Mouse (Mus musculus) MEL (cell line): ENCODE data around the gene Cxcr5. TPM values are rescaled to one million over a fixed set of nuclear protein-coding genes. Genes with fewer than 3 reads are reported as not detected.

Source experiments
- DNase-seq: peaks from one replicate; pipeline ENCODE4 v3.0.0; 2011; ENCODE audit warnings: low read depth, low spot score
- H3K27ac ChIP-seq: 2 replicates; pipeline ENCODE4 v1.5.1; 2012; ENCODE audit warnings: low read depth, mild to moderate bottlenecking, control low read depth, low read length, moderate library complexity; ENCODE audit not compliant: control insufficient read depth
- H3K27me3 ChIP-seq, 2 experiments: fragments of 150-350 bp in 1 of 2; sonication (generic) in 1 of 2; 2 replicates each; pipeline ENCODE4 v1.6.1; 2012; ENCODE audit warnings: low read length in 2 of 2, mild to moderate bottlenecking in 2 of 2, improper control_type of control experiment in 1 of 2, moderate library complexity in 1 of 2; ENCODE audit not compliant: insufficient read depth in 2 of 2, control insufficient read depth in 1 of 2
- H3K36me3 ChIP-seq, 2 experiments: 2 replicates each; pipeline ENCODE4 v1.6.1; 2012 to 2014; ENCODE audit warnings: low read length in 2 of 2, improper control_type of control experiment in 1 of 2, inconsistent platforms in 1 of 2, mild to moderate bottlenecking in 1 of 2; ENCODE audit not compliant: insufficient read depth in 2 of 2, control insufficient read depth in 1 of 2
- H3K4me1 ChIP-seq, 2 experiments: fragments of 150-350 bp in 1 of 2; sonication (generic) in 1 of 2; 2 replicates each; pipeline ENCODE4 v1.6.1; 2012; ENCODE audit warnings: low read length in 2 of 2, improper control_type of control experiment in 1 of 2, mild to moderate bottlenecking in 1 of 2; ENCODE audit not compliant: insufficient read depth in 2 of 2, control insufficient read depth in 1 of 2
- H3K4me3 ChIP-seq, 2 experiments: fragments of 150-350 bp in 1 of 2; sonication (generic) in 1 of 2; 2 replicates each; pipeline ENCODE4 v1.5.1; 2012; ENCODE audit warnings: low read depth in 2 of 2, low read length in 2 of 2, mild to moderate bottlenecking in 2 of 2, moderate library complexity in 2 of 2, control low read depth in 1 of 2, improper control_type of control experiment in 1 of 2; ENCODE audit not compliant: control insufficient read depth in 1 of 2, insufficient read depth in 1 of 2
- H3K79me2 ChIP-seq: 2 replicates; pipeline ENCODE4 v1.6.1; 2012; ENCODE audit warnings: mild to moderate bottlenecking, low read length, moderate library complexity; ENCODE audit not compliant: control insufficient read depth, poor library complexity, insufficient read depth
- H3K9ac ChIP-seq: 2 replicates; pipeline ENCODE4 v1.6.1; 2012; ENCODE audit warnings: low read depth, mild to moderate bottlenecking, control low read depth, low read length, moderate library complexity; ENCODE audit not compliant: control insufficient read depth, poor library complexity, severe bottlenecking
- H3K9me3 ChIP-seq: fragments of 150-350 bp; sonication (generic); replicated peaks from 2 replicates; pipeline ENCODE4 v1.6.1; 2012; ENCODE audit warnings: mild to moderate bottlenecking, low read length, improper control_type of control experiment, moderate library complexity; ENCODE audit not compliant: insufficient read depth
- CTCF ChIP-seq, 3 experiments: IDR thresholded peaks in 2 of 3; conservative IDR thresholded peaks in 1 of 3; 2 replicates each; pipeline ENCODE4 v1.5.1; 2011 to 2012; ENCODE audit warnings: low read length in 3 of 3, low read depth in 2 of 3, mild to moderate bottlenecking in 2 of 3, improper control_type of control experiment in 1 of 3, inconsistent platforms in 1 of 3, mixed read lengths in 1 of 3, moderate library complexity in 1 of 3; ENCODE audit not compliant: control insufficient read depth in 1 of 3, insufficient read depth in 1 of 3, poor library complexity in 1 of 3, severe bottlenecking in 1 of 3
- ELF1 ChIP-seq: IDR thresholded peaks from 2 replicates; pipeline ENCODE4 v1.6.1; 2014; ENCODE audit warnings: low read depth, mild to moderate bottlenecking, inconsistent platforms, low read length, improper control_type of control experiment, moderate library complexity
- ETS1 ChIP-seq: IDR thresholded peaks from 2 replicates; pipeline ENCODE4 v1.6.1; 2012; ENCODE audit warnings: low read depth, mild to moderate bottlenecking, inconsistent platforms, low read length, improper control_type of control experiment, moderate library complexity
- GABPA ChIP-seq: IDR thresholded peaks from 2 replicates; pipeline ENCODE4 v1.6.1; 2012; ENCODE audit warnings: low read depth, mild to moderate bottlenecking, inconsistent platforms, low read length, improper control_type of control experiment, moderate library complexity
- HCFC1 ChIP-seq: IDR thresholded peaks from 2 replicates; pipeline ENCODE4 v1.6.1; 2012; ENCODE audit warnings: low read depth, mild to moderate bottlenecking, inconsistent platforms, low read length, improper control_type of control experiment, moderate library complexity
- KAT2A ChIP-seq: conservative IDR thresholded peaks from 2 replicates; pipeline ENCODE4 v1.6.1; 2012; ENCODE audit warnings: low read depth, low read length, improper control_type of control experiment, inconsistent platforms
- MAZ ChIP-seq: IDR thresholded peaks from 2 replicates; pipeline ENCODE4 v1.6.1; 2012; ENCODE audit warnings: low read depth, mild to moderate bottlenecking, inconsistent platforms, low read length, improper control_type of control experiment
- MXI1 ChIP-seq: IDR thresholded peaks from 2 replicates; pipeline ENCODE4 v1.6.1; 2011; ENCODE audit warnings: mild to moderate bottlenecking, low read depth, low read length, improper control_type of control experiment
- MYB ChIP-seq: IDR thresholded peaks from 2 replicates; pipeline ENCODE4 v1.6.1; 2011; ENCODE audit warnings: mild to moderate bottlenecking, low read depth, low read length, improper control_type of control experiment
- NELFE ChIP-seq: IDR thresholded peaks from 2 replicates; pipeline ENCODE4 v1.6.1; 2011; ENCODE audit warnings: low read depth, low read length, improper control_type of control experiment
- SIN3A ChIP-seq: IDR thresholded peaks from 2 replicates; pipeline ENCODE4 v1.6.1; 2012; ENCODE audit warnings: low read length, improper control_type of control experiment, inconsistent platforms
- UBTF ChIP-seq: IDR thresholded peaks from 2 replicates; pipeline ENCODE4 v1.6.1; 2012; ENCODE audit warnings: low read depth, mild to moderate bottlenecking, inconsistent platforms, low read length, improper control_type of control experiment, moderate library complexity, borderline replicate concordance; ENCODE audit not compliant: insufficient read depth
- USF2 ChIP-seq, 2 experiments: IDR thresholded peaks; 2 replicates each; pipeline ENCODE4 v1.6.1; 2011 to 2012; ENCODE audit warnings: improper control_type of control experiment in 2 of 2, low read length in 2 of 2, borderline replicate concordance in 1 of 2, inconsistent platforms in 1 of 2, low read depth in 1 of 2, mild to moderate bottlenecking in 1 of 2; ENCODE audit not compliant: insufficient read depth in 1 of 2
- ZNF384 ChIP-seq: IDR thresholded peaks from 2 replicates; pipeline ENCODE4 v1.6.1; 2012; ENCODE audit warnings: low read depth, mild to moderate bottlenecking, inconsistent platforms, low read length, improper control_type of control experiment
- polyA plus RNA-seq, 2 experiments: library from polyadenylated mRNA; stranded (reverse) in 1 of 2; unstranded in 1 of 2; fragments of >175 nt in 1 of 2; fragments of >200 nt in 1 of 2; gene quantifications; 2 replicates each; pipeline versions ENCODE4 v1.2.1 to v1.2.4; 2012; ENCODE audit warnings: low replicate concordance in 2 of 2, low read depth in 1 of 2; ENCODE audit not compliant: insufficient read length in 2 of 2, insufficient read depth in 1 of 2, missing spikeins in 1 of 2
- total RNA-seq: library from RNA; depleted of rRNA; stranded (reverse); fragments of 300-350 nt; gene quantifications from 2 replicates; pipeline ENCODE4 v1.2.3, GENCODE M21; 2012

Cxcr5 gene
- total and polyA plus RNA-seq, 3 experiments: 0.18 TPM; not detected in 2

GRCm38 (mm10) chr9:44479628-44480428, 81.8 kb downstream of the Cxcr5 start (continued):
- TF ChIP-seq ZNF384 (no peak), MAZ (no peak), NELFE (no peak), MYB (no peak)

- Histone ChIP-seq H3K9me3 (no peaks in the 10 kb centered on the region), H3K36me3 (no peaks in the 10 kb centered on the region), H3K9ac (peak overlapping the region; percentile 72), H3K79me2 (peaks cover 4% of the 10 kb centered on the region; the same call in 1 of the 2 replicates), H3K27ac (peak overlapping the region; percentile 28; the same call in 1 of the 2 replicates), H3K27me3 (no peaks in the 10 kb centered on the region), H3K4me3 (peak overlapping the region; percentile 66 to 88)
- DNase-seq: peak; percentile 62
- 0 out of 2 replicates have a peak, but pooled peaks have one; percentile 17 for TF ChIP-seq UBTF
- TF ChIP-seq ETS1: no peak
- no peak for TF ChIP-seq GABPA
- peak; percentile 55 for TF ChIP-seq SIN3A
- 0 out of 6 replicates have a peak, but pooled peaks of 2 of the 3 experiments have one; percentile 4 to 8 for TF ChIP-seq CTCF (IDR thresholded peaks at IDR 0.05 in 2 of 3, conservative IDR thresholded peaks at IDR 0.05 in 1 of 3; ENCODE audit: control insufficient read depth in 1 of 3, insufficient read depth in 1 of 3, low read depth in 2 of 3, low read length in 3 of 3, poor library complexity in 1 of 3, severe bottlenecking in 1 of 3)
- TF ChIP-seq HCFC1: peak; percentile 7; the same call in 1 of the 2 replicates
- TF ChIP-seq, all 39 proteins: peak for 4
- peaks cover 2 to 3% of the 10 kb centered on the region in 2 experiments; a peak in 1 of 4 replicates for H3K4me1 ChIP-seq
Measured at GRCm38 (mm10) chr9:44478959-44479605, 82.6 kb downstream of the Cxcr5 start.

GRCm38 (mm10) chr9:44478229-44478921, 83.3 kb downstream of the Cxcr5 start:
- TF ChIP-seq MAZ (peak; percentile 85), KAT2A (no peak), HCFC1 (0 out of 2 replicates have a peak, but pooled peaks have one; percentile 13), USF2 (IDR thresholded peaks at IDR 0.05; ENCODE audit: borderline replicate concordance in 1 of 2, insufficient read depth in 1 of 2, low read depth in 1 of 2, low read length in 2 of 2) (no peak), MXI1 (peak; percentile 67), SIN3A (peak; percentile 72), ELF1 (0 out of 2 replicates have a peak, but pooled peaks have one; percentile 34)
- DNase-seq: peak; percentile 67

More at GRCm38 (mm10) chr9:44478229-44478921, 83.3 kb downstream of the Cxcr5 start:
- Histone ChIP-seq H3K9me3 (no peaks in the 10 kb centered on the region), H3K4me1 (peaks cover 2 to 3% of the 10 kb centered on the region in 2 experiments; a peak in 1 of 4 replicates), H3K79me2 (peaks cover 4% of the 10 kb centered on the region; the same call in 1 of the 2 replicates), H3K27me3 (no peaks in the 10 kb centered on the region), H3K9ac (peak overlapping the region; percentile 37), H3K4me3 (peak overlapping the region; percentile 46 to 88), H3K27ac (no peak overlapping the region), H3K36me3 (no peaks in the 10 kb centered on the region)
